Mouse (Mus musculus) megakaryocyte, embryonic 14.5 days (primary cell): ENCODE results near the gene Dapp1.

ENCODE experiments used
- FLI1 ChIP-seq: IDR thresholded peaks from 2 replicates; pipeline ENCODE4 v1.6.1; 2012; ENCODE audit warnings: low read length, inconsistent platforms, mixed read lengths
- GATA1 ChIP-seq: IDR thresholded peaks from 3 replicates; pipeline ENCODE4 v1.6.1; 2012; ENCODE audit warnings: mixed read lengths, low read length, inconsistent platforms, borderline replicate concordance

DNA sequence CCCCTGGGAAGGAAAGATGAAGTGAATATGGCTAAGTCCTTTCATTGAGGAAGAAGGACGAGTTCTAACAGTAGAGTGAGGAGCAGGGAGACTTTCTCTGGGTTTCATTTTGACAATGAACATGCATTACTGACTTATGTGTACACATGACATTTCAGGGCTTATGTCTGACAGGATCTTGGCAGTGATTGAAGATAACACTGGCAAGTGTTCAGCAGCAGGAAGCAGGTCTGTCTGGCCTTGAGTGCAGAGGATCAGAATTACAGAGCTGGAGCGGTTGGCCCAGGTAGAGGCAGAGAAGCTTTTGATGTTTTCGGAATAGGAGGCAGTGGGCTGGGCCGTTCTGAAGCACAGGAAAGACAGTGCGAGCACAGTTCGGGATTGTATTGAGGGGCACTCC, 26.8 kb upstream of the Dapp1 start:
- TF ChIP-seq GATA1 = no peak
- TF ChIP-seq FLI1 = no peak
